Mouse (Mus musculus): ENCODE data around the gene Slc30a10. TPM values are rescaled to one million over a fixed set of nuclear protein-coding genes. Genes with fewer than 3 reads are reported as not detected.

Gene Slc30a10
- 0.86 and 1.2 TPM in 2 replicates for polyA plus RNA-seq (2016; fragmentation: Nextera tagmentation; extraction: Ambion mirVana)

DNA sequence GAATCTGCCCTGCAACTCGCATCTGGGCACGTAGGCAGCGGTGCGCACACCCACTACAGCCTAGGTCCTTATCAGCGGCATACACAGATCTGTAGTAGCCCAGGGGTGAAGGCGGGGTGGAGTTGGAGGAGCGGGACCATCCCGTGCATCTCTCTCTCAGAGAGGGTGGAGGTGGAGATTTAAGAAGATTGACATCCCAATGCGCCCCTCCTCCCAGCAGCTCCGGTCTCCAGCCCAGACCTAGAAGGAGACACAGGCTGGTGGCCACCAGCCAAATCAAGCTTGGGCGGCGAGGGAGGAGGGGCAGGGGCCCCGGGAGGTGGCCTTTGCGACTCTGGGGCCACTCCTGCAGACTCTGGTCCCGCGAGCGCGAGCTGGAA is at the start of gene Slc30a10:
TSS of gene Slc30a10 (plus strand) at position 274 of the 380 bp plus-strand sequence.
- Histone ChIP-seq H3K4me1 (peaks cover 15% of the 10 kb centered on the region), H3K9me3 (replicated peaks) (no peaks in the 10 kb centered on the region), H3K4me3 (peak within 1 kb of the TSS; percentile 63), H3K36me3 (no peaks in the 10 kb centered on the region), H3K27me3 (ENCODE audit: low read depth, poor library complexity, severe bottlenecking) (peaks cover 48% of the 10 kb centered on the region), H3K27ac (peak within 1 kb of the TSS; percentile 78)
- DNase-seq (ENCODE audit: low spot score): no peak
- WGBS: 4% methylated on average over 18 of the region's 18 CpGs

DNA sequence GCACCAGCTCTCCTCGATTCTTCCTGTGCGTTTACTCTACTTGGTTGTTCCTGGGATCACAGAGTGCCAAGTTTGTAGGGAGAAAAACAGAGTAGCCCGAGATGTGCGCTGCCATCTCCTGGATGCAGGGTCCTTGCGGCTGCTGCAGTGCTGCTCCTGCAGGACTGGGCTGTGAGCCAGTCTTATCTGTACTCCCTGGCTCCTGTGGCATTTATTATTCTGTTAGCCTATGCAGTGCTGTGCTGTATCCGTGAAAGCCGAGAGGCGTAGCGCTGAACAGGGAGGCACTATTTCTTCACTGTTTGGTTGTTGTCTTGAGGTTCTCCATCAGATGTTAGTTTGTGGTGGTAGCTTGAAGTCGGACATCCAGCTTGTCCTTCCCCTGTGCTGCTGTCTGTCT is 48.7 kb upstream of the Slc30a10 start:
- H3K27ac ChIP-seq: no peak overlapping the region
- no peaks in the 10 kb centered on the region for H3K4me1 ChIP-seq
- peaks cover 93% of the 10 kb centered on the region for H3K36me3 ChIP-seq
- no peak for DNase-seq (ENCODE audit: low spot score)
- no peaks in the 10 kb centered on the region for H3K27me3 ChIP-seq (ENCODE audit: low read depth, poor library complexity, severe bottlenecking)
- no peaks in the 10 kb centered on the region for H3K9me3 ChIP-seq (replicated peaks)
- WGBS: 96% methylated on average over 10 of the region's 10 CpGs
- no peak overlapping the region for H3K4me3 ChIP-seq

DNA sequence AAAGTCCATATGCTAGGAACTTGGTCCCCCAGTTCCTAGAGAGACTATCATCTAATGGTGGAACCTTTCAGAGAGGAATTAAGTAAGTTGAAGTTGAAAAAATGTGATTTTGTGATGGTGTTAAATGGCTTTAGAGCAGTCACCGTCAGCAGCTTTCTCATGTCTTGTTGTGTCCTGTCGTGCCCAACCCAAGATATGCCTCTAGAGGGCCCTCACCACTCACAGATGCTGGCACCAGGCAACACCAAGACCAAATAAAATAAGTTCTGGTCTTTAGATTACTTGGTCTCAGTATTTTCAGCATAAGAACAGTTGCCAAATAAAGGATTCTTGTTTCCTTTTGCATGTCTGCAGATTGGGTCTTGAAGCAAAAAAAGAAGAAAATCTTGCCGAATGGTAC is 44.8 kb upstream of the Slc30a10 start:
- Histone ChIP-seq H3K4me3 (no peak overlapping the region), H3K9me3 (replicated peaks) (no peaks in the 10 kb centered on the region), H3K36me3 (peaks cover 99% of the 10 kb centered on the region), H3K4me1 (no peaks in the 10 kb centered on the region), H3K27ac (no peak overlapping the region), H3K27me3 (ENCODE audit: low read depth, poor library complexity, severe bottlenecking) (no peaks in the 10 kb centered on the region)
- WGBS: 81% methylated on average over 3 of the region's 3 CpGs
- no peak for DNase-seq (ENCODE audit: low spot score)

DNA sequence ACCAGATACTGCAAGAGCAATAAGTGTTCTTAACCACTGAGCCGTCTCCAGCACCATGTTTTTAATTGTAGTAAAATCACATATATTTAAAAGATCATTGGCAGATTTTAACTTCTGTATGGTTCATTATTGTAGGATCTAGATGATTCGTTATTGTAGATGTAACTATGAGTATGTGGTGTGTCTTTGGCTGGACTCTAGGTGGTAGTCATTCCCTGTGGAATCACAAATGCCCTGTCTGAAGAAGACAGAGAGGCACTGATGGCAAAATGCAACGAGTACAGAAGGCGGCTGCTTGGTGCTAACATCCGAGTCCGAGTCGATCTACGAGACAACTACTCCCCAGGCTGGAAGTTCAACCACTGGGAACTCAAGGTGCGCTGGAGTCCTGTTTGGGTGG is 36.6 kb upstream of the Slc30a10 start:
- no peak for DNase-seq (ENCODE audit: low spot score)
- no peak overlapping the region for H3K4me3 ChIP-seq
- H3K36me3 ChIP-seq: peaks cover 98% of the 10 kb centered on the region
- H3K27me3 ChIP-seq (ENCODE audit: low read depth, poor library complexity, severe bottlenecking): no peaks in the 10 kb centered on the region
- no peaks in the 10 kb centered on the region for H3K4me1 ChIP-seq
- WGBS: 91% methylated on average over 9 of the region's 9 CpGs
- H3K9me3 ChIP-seq (replicated peaks): no peaks in the 10 kb centered on the region
- no peak overlapping the region for H3K27ac ChIP-seq

DNA sequence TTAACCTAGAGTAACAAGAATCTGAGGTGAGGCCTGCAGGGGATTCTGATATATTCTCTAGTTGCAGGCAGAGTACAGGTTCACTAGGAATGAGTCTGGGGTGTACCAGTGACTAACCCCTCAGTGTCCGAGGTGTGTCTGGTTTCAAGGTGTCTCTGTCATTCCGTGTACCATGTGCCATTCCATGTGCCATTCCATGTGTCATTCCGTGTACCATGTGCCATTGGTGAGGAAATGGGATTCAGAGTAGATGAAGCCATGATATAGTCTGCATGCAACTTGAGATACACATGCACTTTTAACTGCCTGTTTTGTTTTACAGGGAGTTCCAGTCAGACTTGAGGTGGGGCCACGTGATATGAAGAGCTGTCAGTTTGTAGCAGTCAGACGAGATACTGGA is 34.8 kb upstream of the Slc30a10 start:
- no peak for DNase-seq (ENCODE audit: low spot score)
- Histone ChIP-seq H3K27ac (no peak overlapping the region), H3K4me3 (no peak overlapping the region), H3K4me1 (no peaks in the 10 kb centered on the region), H3K9me3 (replicated peaks) (no peaks in the 10 kb centered on the region), H3K36me3 (peaks cover 98% of the 10 kb centered on the region), H3K27me3 (ENCODE audit: low read depth, poor library complexity, severe bottlenecking) (no peaks in the 10 kb centered on the region)
- WGBS: 91% methylated on average over 5 of the region's 5 CpGs

DNA sequence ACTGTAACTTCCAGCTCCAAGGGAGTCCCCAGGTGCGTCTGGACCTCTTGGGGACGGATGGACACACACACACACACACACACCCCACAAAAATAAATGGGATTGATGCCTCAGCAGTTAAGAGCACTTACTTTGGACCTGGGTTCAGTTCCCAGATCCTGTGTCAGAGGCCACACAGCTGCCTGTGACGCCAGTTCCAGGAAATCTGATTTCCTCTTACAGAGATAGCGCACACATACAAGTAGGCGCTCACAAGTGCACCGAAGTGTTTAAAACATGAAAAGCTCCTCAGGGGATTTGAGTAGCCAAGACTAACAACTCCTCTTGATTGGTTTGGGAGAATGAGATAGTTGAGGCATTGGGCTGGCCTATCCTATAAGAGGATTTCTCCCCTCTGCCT is 33.9 kb upstream of the Slc30a10 start:
- Histone ChIP-seq H3K9me3 (replicated peaks) (no peaks in the 10 kb centered on the region), H3K27me3 (ENCODE audit: low read depth, poor library complexity, severe bottlenecking) (no peaks in the 10 kb centered on the region), H3K27ac (no peak overlapping the region), H3K4me3 (no peak overlapping the region), H3K4me1 (no peaks in the 10 kb centered on the region), H3K36me3 (peaks cover 99% of the 10 kb centered on the region)
- DNase-seq (ENCODE audit: low spot score): no peak
- WGBS: 94% methylated on average over 6 of the region's 6 CpGs

DNA sequence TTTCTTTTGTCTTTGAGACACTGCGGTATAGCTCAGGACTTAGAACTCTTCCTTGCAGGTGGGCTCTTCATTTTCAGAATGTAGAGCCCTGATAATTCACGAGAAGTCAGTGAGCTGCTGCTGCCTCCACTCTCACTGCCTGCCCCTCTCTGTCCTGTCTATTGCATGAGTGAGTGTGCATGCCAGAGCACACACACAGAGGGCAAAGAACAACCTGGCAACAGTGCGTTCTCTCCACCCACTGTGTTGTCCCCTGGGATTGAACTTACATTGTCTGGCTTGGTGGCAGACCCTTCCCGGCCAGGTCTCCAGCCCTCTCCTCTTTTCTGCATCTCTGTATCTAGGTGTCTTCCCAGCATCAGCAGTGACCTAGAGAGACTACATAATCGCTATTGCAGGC is 28.1 kb upstream of the Slc30a10 start:
- Histone ChIP-seq H3K9me3 (replicated peaks) (no peaks in the 10 kb centered on the region), H3K27ac (no peak overlapping the region), H3K4me3 (no peak overlapping the region), H3K36me3 (peaks cover 89% of the 10 kb centered on the region), H3K4me1 (no peaks in the 10 kb centered on the region), H3K27me3 (ENCODE audit: low read depth, poor library complexity, severe bottlenecking) (no peaks in the 10 kb centered on the region)
- 96% methylated on average over 5 of the region's 5 CpGs for WGBS
- no peak for DNase-seq (ENCODE audit: low spot score)

DNA sequence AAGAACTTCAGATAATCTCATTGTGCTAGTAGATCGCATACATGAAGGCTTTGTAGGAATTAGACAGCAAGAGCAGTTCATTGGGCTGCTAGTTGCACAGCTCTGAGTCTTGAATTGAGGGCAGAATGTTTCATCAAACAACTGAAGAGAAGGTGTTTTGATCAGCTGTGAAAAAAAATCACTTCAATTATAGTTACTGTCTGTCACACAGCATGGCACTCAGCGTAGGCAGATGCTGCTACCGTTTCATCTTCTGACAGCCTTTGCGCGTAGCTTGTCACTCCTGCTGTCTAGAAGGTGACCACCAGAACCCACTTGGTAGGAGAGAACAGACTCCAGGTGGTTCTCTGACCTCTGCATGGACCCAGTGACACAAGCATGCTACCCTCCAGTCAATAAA is 24.2 kb upstream of the Slc30a10 start:
- Histone ChIP-seq H3K9me3 (replicated peaks) (no peaks in the 10 kb centered on the region), H3K36me3 (peaks cover 50% of the 10 kb centered on the region), H3K27me3 (ENCODE audit: low read depth, poor library complexity, severe bottlenecking) (no peaks in the 10 kb centered on the region), H3K4me1 (no peaks in the 10 kb centered on the region), H3K27ac (no peak overlapping the region), H3K4me3 (no peak overlapping the region)
- WGBS: 94% methylated on average over 5 of the region's 5 CpGs
- no peak for DNase-seq (ENCODE audit: low spot score)

DNA sequence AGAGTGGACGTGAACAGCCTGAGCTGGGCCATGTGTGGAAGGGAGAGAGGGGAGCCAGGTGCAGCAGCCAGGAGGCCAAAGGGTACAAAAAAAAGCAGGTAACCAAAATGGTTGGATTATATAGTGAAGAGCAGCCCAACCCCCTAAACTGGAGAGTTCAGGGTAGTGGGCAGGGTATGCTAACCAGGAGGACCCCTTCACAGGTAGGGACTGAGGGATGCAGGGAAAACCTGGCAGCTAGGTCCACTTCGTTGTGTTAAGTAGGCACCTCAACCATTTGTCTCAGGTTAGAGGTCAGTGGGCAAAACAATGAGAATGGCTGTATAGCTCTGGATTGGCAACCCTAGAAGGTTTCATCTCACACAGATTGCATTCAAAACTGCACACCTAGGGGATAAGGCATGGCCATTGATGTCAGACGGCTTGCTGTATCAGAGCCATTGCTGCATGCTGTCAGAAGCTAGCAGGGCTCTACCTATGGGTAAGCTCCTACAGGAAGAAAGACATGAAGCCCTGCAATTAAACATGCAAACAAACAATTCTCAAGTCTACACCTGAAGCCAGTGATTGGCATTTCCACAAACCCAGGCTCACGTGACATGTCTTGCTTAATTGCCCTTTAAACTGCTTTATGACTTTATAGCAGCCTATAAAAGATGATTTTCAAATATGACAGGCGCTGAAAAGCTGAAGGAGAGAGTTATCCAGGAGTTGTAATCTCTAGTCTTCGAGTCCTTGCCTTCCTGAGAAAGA is 23.2 kb upstream of the Slc30a10 start:
- no peak for DNase-seq (ENCODE audit: low spot score)
- Histone ChIP-seq H3K36me3 (peaks cover 41% of the 10 kb centered on the region), H3K9me3 (replicated peaks) (no peaks in the 10 kb centered on the region), H3K27ac (no peak overlapping the region), H3K27me3 (ENCODE audit: low read depth, poor library complexity, severe bottlenecking) (no peaks in the 10 kb centered on the region), H3K4me3 (no peak overlapping the region), H3K4me1 (no peaks in the 10 kb centered on the region)
- WGBS: 71% methylated on average over 6 of the region's 6 CpGs

DNA sequence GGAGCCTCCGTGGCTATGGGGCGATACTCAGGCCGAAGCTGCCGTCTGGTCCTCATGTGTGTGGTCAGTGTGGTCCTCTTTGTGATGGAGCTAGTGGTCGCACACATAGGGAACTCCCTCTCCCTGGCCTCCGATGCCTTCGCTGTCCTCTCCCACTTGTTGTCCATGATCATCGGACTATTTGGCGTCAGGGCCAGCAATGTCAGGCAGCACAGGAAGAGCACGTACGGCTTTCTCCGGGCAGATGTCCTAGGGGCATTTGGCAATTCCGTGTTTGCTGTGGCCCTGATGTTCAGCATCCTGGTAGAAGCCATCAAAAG is 22.7 kb upstream of the Slc30a10 start:
- WGBS: 87% methylated on average over 13 of the region's 13 CpGs
- H3K36me3 ChIP-seq: peaks cover 35% of the 10 kb centered on the region
- no peak overlapping the region for H3K4me3 ChIP-seq
- H3K4me1 ChIP-seq: no peaks in the 10 kb centered on the region
- H3K27ac ChIP-seq: no peak overlapping the region
- H3K9me3 ChIP-seq (replicated peaks): no peaks in the 10 kb centered on the region
- no peak for DNase-seq (ENCODE audit: low spot score)
- no peaks in the 10 kb centered on the region for H3K27me3 ChIP-seq (ENCODE audit: low read depth, poor library complexity, severe bottlenecking)

DNA sequence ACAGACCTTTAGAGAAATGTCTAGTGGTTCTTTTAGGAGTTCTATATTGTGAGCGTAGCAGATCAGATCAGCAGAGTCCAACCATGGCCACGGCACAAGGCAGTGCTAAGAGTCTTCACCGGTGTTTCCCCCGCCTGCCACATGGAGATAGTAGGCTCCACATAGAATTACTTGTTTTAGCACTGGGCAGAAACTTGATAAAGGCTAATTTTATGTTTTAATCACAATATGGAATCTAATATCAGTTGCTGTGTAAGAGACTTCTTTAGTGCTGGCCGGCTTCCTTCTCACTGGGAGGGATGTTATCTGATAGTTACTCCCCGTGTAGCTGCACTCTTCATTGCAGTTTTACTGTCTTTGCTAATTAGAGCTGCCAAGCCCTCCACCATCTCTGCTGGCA is 21.5 kb upstream of the Slc30a10 start:
- DNase-seq (ENCODE audit: low spot score): no peak
- no peaks in the 10 kb centered on the region for H3K27me3 ChIP-seq (ENCODE audit: low read depth, poor library complexity, severe bottlenecking)
- H3K4me1 ChIP-seq: no peaks in the 10 kb centered on the region
- H3K9me3 ChIP-seq (replicated peaks): no peaks in the 10 kb centered on the region
- 81% methylated on average over 6 of the region's 6 CpGs for WGBS
- no peak overlapping the region for H3K27ac ChIP-seq
- peaks cover 24% of the 10 kb centered on the region for H3K36me3 ChIP-seq
- H3K4me3 ChIP-seq: no peak overlapping the region

DNA sequence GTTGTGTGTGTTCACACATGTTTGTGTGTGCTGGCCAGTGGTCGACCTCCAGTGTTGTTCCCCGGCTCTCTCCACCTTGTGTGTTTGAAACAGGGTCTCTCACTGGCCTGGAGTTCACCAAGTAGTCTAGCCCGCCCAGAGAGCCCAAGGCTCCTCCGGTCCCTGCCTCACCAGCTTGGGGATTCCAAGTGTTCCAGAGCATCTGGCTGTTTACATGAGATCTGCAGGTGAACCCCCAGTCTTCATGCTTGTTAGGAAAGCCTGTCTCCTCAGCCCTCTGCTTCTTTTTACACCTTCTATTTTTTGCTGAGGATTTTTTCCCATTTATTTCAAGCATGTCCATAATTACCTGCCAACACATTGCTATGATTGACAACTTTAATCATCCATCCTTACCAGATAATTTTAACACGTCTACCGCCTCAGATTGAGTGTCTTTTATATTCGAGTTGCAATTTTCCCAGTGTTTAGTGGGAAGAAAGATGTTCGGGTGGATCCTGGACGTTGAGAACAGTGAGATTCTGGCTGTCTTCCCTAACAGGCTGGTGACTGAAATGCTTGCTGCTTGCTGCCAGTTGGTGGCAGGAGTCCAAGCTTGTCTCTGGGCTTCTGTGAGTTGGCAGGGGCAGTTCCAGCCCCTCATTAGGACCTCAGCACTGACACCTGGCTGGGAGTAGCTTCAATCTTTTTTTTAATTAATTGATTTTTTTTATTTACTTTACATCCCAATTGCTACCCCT is 15.6 kb upstream of the Slc30a10 start:
- no peak overlapping the region for H3K27ac ChIP-seq
- H3K27me3 ChIP-seq (ENCODE audit: low read depth, poor library complexity, severe bottlenecking): no peaks in the 10 kb centered on the region
- 75% methylated on average over 9 of the region's 9 CpGs for WGBS

DNA sequence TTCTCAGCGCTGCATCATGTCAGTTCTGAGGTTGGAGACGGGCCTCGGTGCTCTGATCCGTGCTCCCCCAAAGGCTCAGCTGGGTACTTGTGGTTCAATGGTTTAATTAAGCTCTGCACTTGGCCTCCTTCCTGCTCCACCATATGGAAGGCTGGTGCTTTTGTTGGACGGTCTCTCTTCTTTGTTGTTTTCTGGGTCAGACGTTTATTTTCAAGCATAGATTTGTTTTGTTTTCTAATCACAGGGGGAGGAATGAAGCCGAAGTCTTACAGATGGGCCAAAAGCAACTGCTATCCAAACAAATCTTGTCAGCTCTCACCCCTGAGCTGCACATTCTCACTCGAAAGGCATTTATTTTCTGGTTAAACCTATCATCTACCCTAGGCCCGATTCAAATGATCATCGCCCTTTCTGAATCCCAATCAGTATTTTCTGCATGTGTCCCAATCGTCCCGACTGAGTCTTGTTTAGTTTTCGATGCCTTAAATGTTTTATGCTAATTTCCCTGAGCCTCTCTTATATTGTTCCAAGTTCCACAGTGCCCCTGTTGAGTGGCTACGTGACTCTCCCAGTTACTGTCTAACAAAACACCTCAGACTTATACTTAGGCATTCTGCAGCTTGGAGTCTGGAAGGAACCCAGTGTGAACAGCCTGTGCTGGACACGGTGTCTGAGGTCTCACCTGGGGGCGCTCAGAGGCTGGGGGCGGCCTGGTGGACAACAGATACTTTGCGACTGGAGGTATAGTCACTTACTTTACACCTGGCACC is 12.8 kb upstream of the Slc30a10 start:
- Histone ChIP-seq H3K27ac (no peak overlapping the region), H3K36me3 (no peaks in the 10 kb centered on the region), H3K9me3 (replicated peaks) (no peaks in the 10 kb centered on the region), H3K27me3 (ENCODE audit: low read depth, poor library complexity, severe bottlenecking) (no peaks in the 10 kb centered on the region), H3K4me3 (no peak overlapping the region), H3K4me1 (no peaks in the 10 kb centered on the region)
- 82% methylated on average over 18 of the region's 18 CpGs for WGBS
- no peak for DNase-seq (ENCODE audit: low spot score)

More for the DNA sequence above, 15.6 kb upstream of the Slc30a10 start:
- no peak for DNase-seq (ENCODE audit: low spot score)
- H3K36me3 ChIP-seq: no peaks in the 10 kb centered on the region
- no peak overlapping the region for H3K4me3 ChIP-seq
- H3K4me1 ChIP-seq: no peaks in the 10 kb centered on the region
- no peaks in the 10 kb centered on the region for H3K9me3 ChIP-seq (replicated peaks)
